Mouse (Mus musculus): ENCODE measurements at regions not wholly inside any gene's neighbourhood (a gene's known extent, or its start where the extent isn't known, plus 50 kb on each side); places are given as distances from the start of the nearest gene placed in this dataset.

DNA sequence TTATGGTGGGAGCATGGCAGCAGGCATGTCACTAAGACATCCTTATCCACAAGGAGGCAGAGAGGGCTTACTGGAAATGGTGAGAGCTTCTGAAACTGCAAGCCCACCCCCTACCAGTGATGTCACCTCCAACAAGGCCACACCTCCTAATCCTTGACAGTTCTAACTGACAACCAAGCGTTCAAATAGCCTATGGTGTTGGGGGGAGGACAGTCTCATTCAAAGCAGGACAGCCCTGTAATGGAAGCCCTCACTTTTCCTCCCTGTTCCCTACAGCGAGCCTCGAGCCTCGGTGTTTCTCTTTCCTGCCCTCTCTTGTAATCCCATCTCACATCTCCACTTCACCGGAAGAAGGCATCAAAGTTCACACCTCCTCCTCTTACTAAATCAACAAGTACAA, 2290.6 kb upstream of the Gm7489 start:
- H3K27me3 ChIP-seq (ENCODE audit: control insufficient read depth, insufficient read depth, low read length), result no peaks in the 10 kb centered on the region
- no peaks in the 10 kb centered on the region for H3K9me3 ChIP-seq (replicated peaks; ENCODE audit: control insufficient read depth, low read length)
- H3K9ac ChIP-seq (ENCODE audit: low read depth, low read length), result no peak overlapping the region
- H3K27ac ChIP-seq (ENCODE audit: low read depth, low read length), result no peak overlapping the region
- no peaks in the 10 kb centered on the region for H3K36me3 ChIP-seq (ENCODE audit: control insufficient read depth, insufficient read depth, low read length)
- H3K4me1 ChIP-seq (ENCODE audit: control insufficient read depth, insufficient read depth, low read length), result no peaks in the 10 kb centered on the region; the same call in 1 of the 2 replicates
- ATAC-seq (replicated peaks; ENCODE audit: insufficient number of reproducible peaks, low FRiP score, low TSS enrichment), result peak; percentile 31; the same call in 1 of the 2 replicates
- 31% methylated on average over 5 of the region's 5 CpGs for WGBS (ENCODE audit: insufficient replicate concordance)
- H3K4me2 ChIP-seq, result no peak overlapping the region
- H3K4me3 ChIP-seq (ENCODE audit: low read depth, low read length), result no peak overlapping the region

DNA sequence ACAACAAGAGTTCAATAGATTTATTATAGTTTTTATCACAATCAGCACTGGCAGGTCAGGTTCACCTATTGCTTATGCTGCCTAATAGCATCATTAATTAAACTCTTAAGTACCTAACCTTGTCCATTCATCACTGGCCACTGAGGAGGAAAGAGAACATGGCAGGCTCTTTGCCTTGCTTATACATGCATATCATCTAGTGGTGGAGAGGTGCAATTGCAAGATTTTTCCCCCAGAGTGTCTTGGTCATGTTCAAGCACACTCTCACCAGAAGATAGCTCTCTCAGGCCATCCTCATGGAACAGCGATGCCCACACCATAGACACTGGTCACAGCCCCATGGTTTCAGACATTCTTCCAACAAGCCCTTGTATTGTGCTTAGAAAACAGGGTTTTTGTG, 2289.1 kb upstream of the Gm7489 start:
- 66% methylated on average over 1 of the region's 1 CpGs for WGBS (ENCODE audit: insufficient replicate concordance)
- H3K27ac ChIP-seq (ENCODE audit: low read depth, low read length), result no peak overlapping the region
- no peaks in the 10 kb centered on the region for H3K27me3 ChIP-seq (ENCODE audit: control insufficient read depth, insufficient read depth, low read length)
- H3K9ac ChIP-seq (ENCODE audit: low read depth, low read length), result no peak overlapping the region
- no peak overlapping the region for H3K4me2 ChIP-seq
- H3K4me1 ChIP-seq (ENCODE audit: control insufficient read depth, insufficient read depth, low read length), result no peaks in the 10 kb centered on the region; the same call in 1 of the 2 replicates
- no peaks in the 10 kb centered on the region for H3K9me3 ChIP-seq (replicated peaks; ENCODE audit: control insufficient read depth, low read length)
- no peak overlapping the region for H3K4me3 ChIP-seq (ENCODE audit: low read depth, low read length)
- H3K36me3 ChIP-seq (ENCODE audit: control insufficient read depth, insufficient read depth, low read length), result no peaks in the 10 kb centered on the region
- ATAC-seq (replicated peaks; ENCODE audit: insufficient number of reproducible peaks, low FRiP score, low TSS enrichment), result no peak

DNA sequence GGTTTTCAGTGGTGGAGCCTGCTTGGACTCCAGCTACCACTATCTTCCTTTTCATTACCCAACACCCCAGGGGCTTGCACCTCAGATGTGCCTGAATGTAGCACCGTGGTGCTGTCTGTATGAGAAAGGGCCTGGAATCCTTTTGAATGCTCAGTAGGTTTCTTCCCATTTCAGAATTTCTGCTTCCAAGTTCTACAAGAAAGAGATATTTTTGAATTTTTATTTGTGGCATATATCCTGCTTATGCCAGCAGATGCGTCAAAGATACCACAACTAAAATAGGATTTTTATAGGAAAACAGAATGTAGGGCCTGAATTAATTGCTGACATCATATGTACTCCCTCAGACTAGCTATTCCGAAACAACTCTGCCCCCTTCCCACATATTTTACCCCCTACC, 2286.9 kb upstream of the Gm7489 start:
- Histone ChIP-seq H3K4me2 (no peak overlapping the region), H3K36me3 (ENCODE audit: control insufficient read depth, insufficient read depth, low read length) (no peaks in the 10 kb centered on the region), H3K9ac (ENCODE audit: low read depth, low read length) (no peak overlapping the region), H3K27ac (ENCODE audit: low read depth, low read length) (no peak overlapping the region), H3K4me3 (ENCODE audit: low read depth, low read length) (no peak overlapping the region), H3K9me3 (replicated peaks; ENCODE audit: control insufficient read depth, low read length) (no peaks in the 10 kb centered on the region), H3K4me1 (ENCODE audit: control insufficient read depth, insufficient read depth, low read length) (no peaks in the 10 kb centered on the region), H3K27me3 (ENCODE audit: control insufficient read depth, insufficient read depth, low read length) (no peaks in the 10 kb centered on the region)
- ATAC-seq (replicated peaks; ENCODE audit: insufficient number of reproducible peaks, low FRiP score, low TSS enrichment), result no peak
- WGBS (ENCODE audit: insufficient replicate concordance), result 71% methylated on average over 3 of the region's 3 CpGs

DNA sequence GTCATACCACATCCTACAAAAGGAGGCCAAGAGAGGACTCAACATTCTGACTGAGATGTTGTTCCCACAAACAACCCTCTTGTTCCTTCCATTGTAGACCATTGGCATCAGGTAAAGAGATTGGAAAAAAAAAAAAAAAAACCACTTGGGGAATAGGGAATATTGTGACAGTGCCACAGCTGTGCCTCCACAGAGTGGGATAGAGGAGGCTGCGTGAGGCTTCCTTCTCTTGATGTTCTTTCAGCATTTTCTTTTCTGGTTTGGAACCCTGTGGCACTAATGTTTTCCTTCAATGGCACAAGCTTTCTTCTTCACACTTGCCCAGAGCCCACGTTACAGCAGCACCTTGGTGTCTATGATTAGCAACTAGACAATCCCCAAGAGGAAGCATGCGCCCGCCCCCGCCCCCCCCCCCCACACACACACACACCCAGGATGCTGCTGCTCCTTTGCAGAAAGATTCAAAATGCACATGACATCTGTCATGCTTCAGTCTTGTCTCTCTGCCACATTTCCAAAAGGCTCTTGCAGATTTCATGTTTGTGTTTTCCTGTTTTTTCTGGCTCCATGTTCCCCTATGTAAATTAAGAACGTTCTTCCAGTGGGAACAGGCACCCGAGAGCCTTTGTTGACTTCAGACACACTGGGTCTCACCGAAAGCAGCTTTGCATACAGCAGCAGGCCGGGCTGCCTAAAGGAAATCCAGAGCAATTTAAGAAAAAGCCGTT, 2283.4 kb upstream of the Gm7489 start:
- Histone ChIP-seq H3K4me1 (ENCODE audit: control insufficient read depth, insufficient read depth, low read length) (no peaks in the 10 kb centered on the region), H3K4me2 (no peak overlapping the region), H3K4me3 (ENCODE audit: low read depth, low read length) (no peak overlapping the region), H3K36me3 (ENCODE audit: control insufficient read depth, insufficient read depth, low read length) (no peaks in the 10 kb centered on the region), H3K27ac (ENCODE audit: low read depth, low read length) (no peak overlapping the region), H3K9ac (ENCODE audit: low read depth, low read length) (no peak overlapping the region), H3K9me3 (replicated peaks; ENCODE audit: control insufficient read depth, low read length) (no peaks in the 10 kb centered on the region), H3K27me3 (ENCODE audit: control insufficient read depth, insufficient read depth, low read length) (no peaks in the 10 kb centered on the region)
- ATAC-seq (replicated peaks; ENCODE audit: insufficient number of reproducible peaks, low FRiP score, low TSS enrichment), result no peak
- WGBS (ENCODE audit: insufficient replicate concordance), result 55% methylated on average over 10 of the region's 10 CpGs

DNA sequence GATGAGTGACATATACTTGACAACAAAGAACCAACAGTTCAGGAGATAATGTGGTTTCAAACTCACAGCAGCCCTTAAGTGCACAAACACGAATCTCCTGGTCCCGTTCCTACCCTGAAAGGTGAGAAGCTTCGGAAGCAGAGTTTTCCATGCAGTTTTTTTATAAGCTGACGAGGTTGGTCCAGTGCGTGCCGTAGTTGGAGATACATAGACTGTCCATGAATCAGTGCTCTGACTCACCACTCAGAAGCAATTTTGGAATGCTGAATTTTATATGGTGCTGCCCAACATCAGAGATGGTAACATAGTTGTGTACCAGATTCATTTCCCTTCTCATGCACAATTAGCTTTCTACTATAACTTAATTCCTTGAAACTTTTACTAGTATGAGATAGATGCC, 2263.3 kb upstream of the Gm7489 start:
- Histone ChIP-seq H3K4me3 (ENCODE audit: low read depth, low read length) (no peak overlapping the region), H3K27me3 (ENCODE audit: control insufficient read depth, insufficient read depth, low read length) (no peaks in the 10 kb centered on the region), H3K4me2 (no peak overlapping the region), H3K9me3 (replicated peaks; ENCODE audit: control insufficient read depth, low read length) (no peaks in the 10 kb centered on the region), H3K36me3 (ENCODE audit: control insufficient read depth, insufficient read depth, low read length) (no peaks in the 10 kb centered on the region), H3K9ac (ENCODE audit: low read depth, low read length) (no peak overlapping the region), H3K27ac (ENCODE audit: low read depth, low read length) (no peak overlapping the region), H3K4me1 (ENCODE audit: control insufficient read depth, insufficient read depth, low read length) (no peaks in the 10 kb centered on the region)
- WGBS (ENCODE audit: insufficient replicate concordance), result 77% methylated on average over 6 of the region's 6 CpGs
- ATAC-seq (replicated peaks; ENCODE audit: insufficient number of reproducible peaks, low FRiP score, low TSS enrichment), result no peak

DNA sequence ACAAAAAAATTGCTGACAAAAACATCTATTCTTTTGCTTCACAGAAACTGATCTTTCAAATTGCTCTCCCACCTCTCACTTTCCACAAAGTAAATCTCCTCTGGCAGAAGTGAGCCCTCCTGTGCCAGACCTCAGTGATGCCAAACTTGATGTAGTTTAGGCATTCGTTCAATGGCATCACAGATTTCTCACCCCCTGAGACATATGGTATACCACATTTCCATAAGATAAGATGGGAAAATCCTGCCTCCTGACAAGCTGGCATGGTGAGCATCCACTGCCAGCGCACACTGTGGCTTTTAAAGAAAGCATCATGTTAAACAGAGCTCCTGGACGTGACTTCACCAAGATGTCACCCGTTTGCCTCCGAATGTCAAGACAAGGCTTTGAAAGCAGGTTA, 2257.2 kb upstream of the Gm7489 start:
- H3K36me3 ChIP-seq (ENCODE audit: control insufficient read depth, insufficient read depth, low read length), result no peaks in the 10 kb centered on the region
- no peaks in the 10 kb centered on the region for H3K27me3 ChIP-seq (ENCODE audit: control insufficient read depth, insufficient read depth, low read length)
- no peaks in the 10 kb centered on the region for H3K4me1 ChIP-seq (ENCODE audit: control insufficient read depth, insufficient read depth, low read length)
- no peak overlapping the region for H3K9ac ChIP-seq (ENCODE audit: low read depth, low read length)
- no peak for ATAC-seq (replicated peaks; ENCODE audit: insufficient number of reproducible peaks, low FRiP score, low TSS enrichment)
- no peak overlapping the region for H3K4me2 ChIP-seq
- H3K9me3 ChIP-seq (replicated peaks; ENCODE audit: control insufficient read depth, low read length), result no peaks in the 10 kb centered on the region
- WGBS (ENCODE audit: insufficient replicate concordance), result 81% methylated on average over 5 of the region's 5 CpGs
- no peak overlapping the region for H3K4me3 ChIP-seq (ENCODE audit: low read depth, low read length)
- no peak overlapping the region for H3K27ac ChIP-seq (ENCODE audit: low read depth, low read length)

DNA sequence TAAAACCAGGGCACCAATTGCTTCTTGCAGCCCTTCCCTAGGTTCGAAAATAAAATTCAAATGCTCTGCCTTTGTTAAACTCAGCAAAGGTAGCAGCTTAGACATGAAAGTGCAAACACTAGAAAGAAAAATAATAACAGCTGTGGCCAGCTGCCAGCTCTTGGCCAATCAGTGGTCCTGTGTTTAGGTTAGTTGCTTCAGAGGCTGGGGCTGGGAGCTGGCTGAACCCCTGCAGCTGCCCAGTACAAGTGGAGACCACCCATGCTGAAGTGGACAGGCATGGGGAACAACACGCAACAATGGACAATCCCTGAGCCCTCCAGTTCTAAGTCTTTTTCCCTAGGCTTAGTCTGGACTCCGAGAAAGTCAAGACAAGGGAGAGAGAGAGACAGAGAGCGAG, 2256.2 kb upstream of the Gm7489 start:
- H3K4me1 ChIP-seq (ENCODE audit: control insufficient read depth, insufficient read depth, low read length), result no peaks in the 10 kb centered on the region
- ATAC-seq (replicated peaks; ENCODE audit: insufficient number of reproducible peaks, low FRiP score, low TSS enrichment), result no peak
- H3K4me2 ChIP-seq, result no peak overlapping the region
- 63% methylated on average over 4 of the region's 4 CpGs for WGBS (ENCODE audit: insufficient replicate concordance)
- H3K36me3 ChIP-seq (ENCODE audit: control insufficient read depth, insufficient read depth, low read length), result no peaks in the 10 kb centered on the region
- H3K9ac ChIP-seq (ENCODE audit: low read depth, low read length), result no peak overlapping the region
- no peak overlapping the region for H3K27ac ChIP-seq (ENCODE audit: low read depth, low read length)
- H3K27me3 ChIP-seq (ENCODE audit: control insufficient read depth, insufficient read depth, low read length), result no peaks in the 10 kb centered on the region
- H3K4me3 ChIP-seq (ENCODE audit: low read depth, low read length), result no peak overlapping the region
- H3K9me3 ChIP-seq (replicated peaks; ENCODE audit: control insufficient read depth, low read length), result no peaks in the 10 kb centered on the region

DNA sequence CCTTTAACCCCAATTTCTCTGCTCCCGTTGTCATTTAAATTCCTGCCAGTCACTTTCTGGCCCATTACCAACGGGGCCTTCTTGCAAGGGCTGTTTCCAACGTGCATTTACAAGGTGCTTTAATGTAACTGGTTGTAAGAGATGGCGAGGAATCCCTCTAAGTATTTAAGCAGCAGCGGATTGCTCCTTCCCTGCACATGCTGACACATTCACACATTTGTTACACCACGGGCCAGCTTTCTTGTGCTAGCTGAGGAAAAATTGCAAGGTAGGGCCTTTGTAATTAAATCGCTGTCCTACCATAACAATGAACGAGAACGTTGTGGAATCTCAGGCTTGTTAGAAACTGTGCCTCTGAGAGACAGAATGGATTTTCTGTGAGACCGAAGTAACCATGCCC, 2252.8 kb upstream of the Gm7489 start:
- 77% methylated on average over 10 of the region's 10 CpGs for WGBS (ENCODE audit: insufficient replicate concordance)
- no peak overlapping the region for H3K9ac ChIP-seq (ENCODE audit: low read depth, low read length)
- ATAC-seq (replicated peaks; ENCODE audit: insufficient number of reproducible peaks, low FRiP score, low TSS enrichment), result no peak

DNA sequence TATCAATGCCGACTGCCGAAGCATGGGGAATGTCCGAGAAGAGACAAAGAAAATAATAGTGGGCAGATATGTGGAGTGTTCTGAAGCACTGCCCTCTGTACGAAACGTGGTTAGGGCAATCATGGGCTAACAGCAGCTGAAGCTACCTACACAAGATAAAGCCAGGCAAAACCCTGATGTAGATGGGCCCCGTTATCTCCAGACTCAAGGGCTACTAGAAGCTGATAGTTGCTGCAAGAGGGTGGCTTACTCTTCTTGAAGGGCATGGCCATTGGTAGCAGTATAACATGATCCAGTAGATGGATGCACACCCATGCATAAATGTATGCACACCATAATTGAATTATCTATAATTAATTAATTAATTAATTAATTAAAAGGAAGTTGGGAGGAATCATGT, 2251.6 kb upstream of the Gm7489 start:
- Histone ChIP-seq H3K4me3 (ENCODE audit: low read depth, low read length) (no peak overlapping the region), H3K27me3 (ENCODE audit: control insufficient read depth, insufficient read depth, low read length) (no peaks in the 10 kb centered on the region), H3K36me3 (ENCODE audit: control insufficient read depth, insufficient read depth, low read length) (no peaks in the 10 kb centered on the region), H3K4me1 (ENCODE audit: control insufficient read depth, insufficient read depth, low read length) (no peaks in the 10 kb centered on the region), H3K9ac (ENCODE audit: low read depth, low read length) (no peak overlapping the region), H3K9me3 (replicated peaks; ENCODE audit: control insufficient read depth, low read length) (no peaks in the 10 kb centered on the region), H3K27ac (ENCODE audit: low read depth, low read length) (no peak overlapping the region), H3K4me2 (no peak overlapping the region)
- 49% methylated on average over 6 of the region's 6 CpGs for WGBS (ENCODE audit: insufficient replicate concordance)
- ATAC-seq (replicated peaks; ENCODE audit: insufficient number of reproducible peaks, low FRiP score, low TSS enrichment), result no peak

More for the DNA sequence above, 2252.8 kb upstream of the Gm7489 start:
- Histone ChIP-seq H3K4me2 (no peak overlapping the region), H3K27ac (ENCODE audit: low read depth, low read length) (no peak overlapping the region), H3K9me3 (replicated peaks; ENCODE audit: control insufficient read depth, low read length) (no peaks in the 10 kb centered on the region), H3K4me1 (ENCODE audit: control insufficient read depth, insufficient read depth, low read length) (no peaks in the 10 kb centered on the region), H3K4me3 (ENCODE audit: low read depth, low read length) (no peak overlapping the region), H3K27me3 (ENCODE audit: control insufficient read depth, insufficient read depth, low read length) (no peaks in the 10 kb centered on the region), H3K36me3 (ENCODE audit: control insufficient read depth, insufficient read depth, low read length) (no peaks in the 10 kb centered on the region)
